Mouse (Mus musculus): Measurements from ENCODE around the gene Arhgap1.

Gene Arhgap1

DNA sequence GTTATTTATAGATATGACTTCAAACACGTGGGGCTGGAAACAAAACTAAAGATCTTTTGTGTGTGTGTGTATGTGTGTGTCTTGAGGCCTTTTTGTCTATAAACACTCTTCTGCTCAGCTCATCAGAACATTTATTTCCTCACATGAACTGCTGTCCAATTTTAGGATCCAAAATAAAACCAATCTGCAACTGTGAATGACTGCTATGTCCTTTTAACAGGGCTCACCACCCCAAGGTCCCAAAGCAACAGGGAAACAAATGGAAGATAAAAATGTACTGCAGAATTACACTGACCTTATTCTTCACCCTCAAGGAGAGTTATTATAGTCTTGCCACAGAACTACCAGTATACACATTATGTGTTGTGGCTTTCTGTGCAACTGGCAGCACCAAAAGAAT, 49.6 kb downstream of the Arhgap1 start:
- no peak for DNase-seq (ENCODE audit: low spot score)

DNA sequence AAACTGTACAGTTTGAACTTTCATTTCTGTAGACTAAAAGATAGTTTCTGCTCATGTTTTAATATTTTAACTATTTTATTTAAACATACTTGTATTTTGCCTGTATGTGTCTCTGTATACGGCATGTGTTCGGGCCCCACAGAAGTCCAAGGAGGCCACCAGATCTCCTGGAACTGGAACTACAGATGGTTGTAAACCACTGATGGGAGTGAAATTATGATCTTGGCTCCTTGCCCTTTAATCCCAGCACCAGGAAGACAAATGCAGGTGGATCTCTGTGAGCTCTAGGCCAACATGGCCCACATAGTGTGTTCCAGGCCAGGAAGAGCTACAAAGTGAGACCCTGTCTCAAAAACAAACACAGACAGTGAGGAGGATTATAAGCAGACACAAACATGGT, 51.7 kb downstream of the Arhgap1 start:
- no peak for DNase-seq (ENCODE audit: low spot score)

DNA sequence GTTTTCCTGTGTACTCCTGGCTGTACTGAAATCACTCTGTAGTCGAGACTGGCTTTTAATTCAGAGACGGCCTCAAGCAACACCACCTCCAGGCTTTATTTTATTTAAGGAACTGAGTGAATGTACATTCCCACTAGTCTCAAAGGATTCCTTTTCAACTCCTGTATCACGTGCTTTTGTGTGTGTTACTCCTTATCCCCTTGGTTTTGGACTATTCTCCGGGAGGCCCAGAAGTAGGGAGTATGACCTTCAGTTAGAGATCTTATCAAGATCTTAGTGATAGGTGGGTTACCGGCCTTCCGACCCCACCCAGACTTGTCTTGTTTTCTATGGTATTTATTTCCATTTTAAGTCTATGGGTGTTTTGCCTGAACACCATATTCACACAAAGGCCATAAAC, 56.1 kb downstream of the Arhgap1 start:
- no peak for DNase-seq (ENCODE audit: low spot score)

DNA sequence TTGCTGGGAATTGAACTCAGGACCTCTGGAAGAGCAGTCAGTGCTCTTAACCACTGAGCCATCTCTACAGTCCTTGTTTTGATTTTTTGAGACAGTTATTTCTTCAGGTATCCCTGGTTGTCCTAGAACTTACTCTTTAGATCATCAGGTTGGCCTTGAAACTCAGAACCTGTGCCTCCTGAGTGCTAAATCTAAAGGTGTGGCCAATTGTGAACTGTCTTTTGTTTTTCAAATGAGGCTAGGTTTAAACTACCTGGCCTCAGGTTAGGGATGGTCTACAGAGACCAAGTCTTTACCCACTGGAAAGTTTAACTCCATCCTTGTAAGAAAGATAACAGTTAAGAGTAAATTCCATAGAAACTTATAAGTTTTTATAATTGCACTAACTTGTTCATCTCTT, 56.8 kb downstream of the Arhgap1 start:
- DNase-seq (ENCODE audit: low spot score), result no peak

DNA sequence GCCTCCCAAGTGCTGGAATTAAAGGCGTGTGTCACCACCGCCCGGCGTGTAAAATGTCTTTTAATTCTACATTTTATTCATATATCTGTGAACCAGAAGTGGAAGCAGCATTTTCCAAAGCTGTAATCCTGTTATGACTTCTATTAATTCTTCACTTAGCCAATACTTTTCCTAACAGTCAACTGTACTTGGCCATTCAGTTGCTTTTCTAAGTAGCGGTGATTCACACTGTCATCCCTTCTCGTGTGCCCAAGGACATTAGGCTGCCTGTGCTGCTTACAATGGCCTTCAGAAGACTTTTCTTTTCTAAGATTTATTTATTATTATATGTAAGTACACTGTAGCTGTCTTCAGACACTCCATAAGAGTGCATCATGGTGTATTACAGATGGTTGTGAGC, 58.7 kb downstream of the Arhgap1 start:
- DNase-seq (ENCODE audit: low spot score), result no peak

DNA sequence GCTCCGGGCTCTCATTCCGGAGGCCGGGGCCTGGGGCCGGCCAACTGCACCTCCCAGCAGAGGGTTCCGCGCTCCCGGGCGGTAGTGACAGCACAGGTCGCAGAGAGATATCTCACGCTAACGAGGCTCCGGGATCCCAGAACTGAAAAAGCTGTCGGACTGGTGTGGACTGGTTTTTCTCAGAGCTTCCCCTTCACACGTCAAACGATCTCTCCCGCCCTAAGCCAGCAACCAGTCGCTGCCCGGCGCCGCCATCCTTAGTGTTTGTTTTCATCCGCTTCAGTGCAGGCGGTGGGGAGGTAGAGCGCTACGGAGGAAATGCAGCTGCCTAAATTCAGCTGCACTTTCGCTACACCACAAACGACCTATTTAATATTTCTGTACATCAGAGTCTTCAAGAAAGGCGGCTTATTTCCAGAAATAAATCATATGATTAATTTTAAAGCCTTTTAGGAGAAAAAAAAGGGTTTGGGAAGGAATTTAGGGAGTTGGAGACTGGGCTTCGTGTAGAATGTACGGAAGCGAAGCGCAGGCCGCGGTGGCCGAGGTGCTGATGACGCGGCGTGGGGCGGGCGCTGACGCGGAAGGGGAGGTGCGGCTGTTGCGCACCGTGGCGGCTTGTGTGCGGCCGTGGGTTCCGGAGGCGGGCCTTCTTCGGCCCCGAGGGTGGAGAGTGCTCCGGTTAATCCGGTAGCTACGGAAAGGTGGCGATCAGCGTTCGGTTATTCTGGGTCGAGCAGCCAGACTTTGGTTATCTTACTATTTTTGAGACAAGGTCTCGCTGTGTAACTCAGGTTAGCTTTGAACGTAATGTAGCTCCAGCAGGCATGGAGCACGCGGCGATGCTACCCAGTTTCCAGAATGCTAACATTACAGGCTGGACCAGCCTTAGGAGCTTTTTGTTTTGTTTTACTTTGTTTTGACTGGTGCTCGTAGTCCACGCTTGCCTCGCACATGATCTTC, 60.9 kb downstream of the Arhgap1 start, which contains the start of the genes Atg13 and Harbi1:
Gene Atg13 (minus strand): TSS at position 305 of the 963 bp plus-strand sequence.
Gene Harbi1 (plus strand): TSS at position 581 of the 963 bp plus-strand sequence.
- peak; percentile 91 for DNase-seq (ENCODE audit: low spot score)

DNA sequence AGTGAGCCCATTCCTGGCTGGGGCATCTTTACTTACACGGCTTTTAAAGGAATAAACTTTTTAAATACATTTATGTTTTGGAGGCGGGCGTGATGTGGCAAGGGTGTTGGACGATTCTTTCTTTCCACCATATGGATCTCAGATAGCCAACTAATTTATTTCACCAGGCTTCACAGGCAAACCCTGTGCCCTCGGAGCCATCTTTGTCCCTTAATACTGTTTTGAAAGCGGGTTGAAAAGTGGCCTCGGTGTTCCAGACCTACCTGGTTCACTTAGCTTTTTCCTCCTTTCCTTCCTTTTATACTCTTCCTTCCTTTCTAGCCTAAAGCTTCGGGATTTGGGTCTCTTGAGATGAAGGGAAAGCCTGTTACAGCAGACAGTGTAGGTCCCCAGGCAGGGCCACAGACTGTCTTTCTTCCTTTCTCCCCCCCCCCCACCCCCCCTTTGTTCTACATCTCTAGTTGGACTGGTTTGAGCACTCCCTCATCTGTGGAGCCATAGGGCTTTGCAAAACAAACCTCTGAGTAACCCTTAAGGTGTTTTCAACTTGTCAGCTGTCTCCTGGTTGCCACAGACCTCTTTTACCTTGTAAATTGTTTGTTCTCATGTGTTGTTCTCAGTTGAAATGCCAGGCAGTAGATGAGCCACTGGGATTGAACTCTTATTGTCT, 61.7 kb downstream of the Arhgap1 start:
- DNase-seq (ENCODE audit: low spot score), result no peak

DNA sequence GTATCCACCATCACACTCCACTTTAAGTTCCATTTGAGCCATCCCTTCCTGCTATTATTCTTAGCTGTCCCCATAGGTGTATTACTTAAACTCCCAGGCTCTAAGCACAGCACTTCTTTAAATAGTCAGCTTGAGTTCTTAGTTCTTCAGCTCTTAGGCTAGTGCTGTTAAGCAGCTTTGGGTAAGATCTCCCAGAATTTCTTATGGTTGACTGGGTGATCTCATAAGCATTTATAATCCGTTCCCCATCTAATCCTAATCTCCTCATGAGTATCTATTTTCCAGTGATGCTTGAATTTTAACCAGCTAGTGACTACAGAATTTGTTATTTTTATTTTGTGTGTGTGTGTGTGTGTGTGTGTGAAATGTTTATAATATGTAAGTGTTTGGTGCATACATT, 65.3 kb downstream of the Arhgap1 start:
- DNase-seq (ENCODE audit: low spot score), result no peak

DNA sequence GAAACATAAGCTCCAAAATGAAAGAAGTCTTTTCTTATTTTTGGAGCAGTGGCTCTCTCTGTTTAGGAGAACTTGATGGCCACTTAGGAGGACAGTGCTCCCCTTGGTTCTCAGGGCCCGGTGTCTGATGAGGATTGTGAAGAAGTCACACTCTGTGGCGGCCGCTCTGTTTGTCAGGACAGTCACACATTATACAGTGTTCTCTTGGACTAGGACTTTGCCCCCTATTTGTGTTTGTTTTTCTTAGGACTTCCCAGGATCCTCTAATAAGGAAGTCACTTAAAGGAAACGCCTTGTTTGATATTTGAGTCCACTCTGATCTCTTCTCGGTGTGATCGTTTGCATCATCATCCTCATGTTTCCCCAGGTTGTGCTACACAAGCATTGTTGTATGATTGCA, 68.6 kb downstream of the Arhgap1 start:
- no peak for DNase-seq (ENCODE audit: low spot score)
